Mouse (Mus musculus): ENCODE results near the gene Gm6356. TPM values are rescaled to one million over a fixed set of nuclear protein-coding genes. Genes with fewer than 3 reads are reported as not detected.
"Not testable (repeated sequence)": the region's sequence is repeated elsewhere in the genome, so short reads cannot be mapped to it uniquely, and the experiment has no call there.

The Gm6356 gene
- polyA plus RNA-seq (2012; rRNA removed), result not detected in 2 replicates

GRCm38 (mm10) chr14:6973718-6974117 lies at the start of gene Gm6356:
Gene Gm6356, minus strand, starts transcription at chr14:6973818.
- H3K27me3 ChIP-seq (ENCODE audit: control insufficient read depth, insufficient read depth, low read length); H3K4me1 ChIP-seq (ENCODE audit: control insufficient read depth, insufficient read depth, insufficient read length, low read length); H3K36me3 ChIP-seq (ENCODE audit: control insufficient read depth, insufficient read depth, low read length); H3K4me3 ChIP-seq (ENCODE audit: low read depth, low read length); H3K27ac ChIP-seq (ENCODE audit: insufficient read depth, low read depth, low read length): not testable (repeated sequence)
- WGBS, result 39% methylated on average over 1 of the region's 2 CpGs

Other genes starting within 250 kb of the Gm6356 start
- gene Gm3636, start 231.5 kb downstream of the Gm6356 start, polyA plus RNA-seq (2012; rRNA removed), result not detected in 2 replicates
- not detected in 2 replicates for gene Gm8362, start 199.4 kb downstream of the Gm6356 start, polyA plus RNA-seq (2012; rRNA removed)
- not detected in 2 replicates for gene Gm3642, start 133.5 kb downstream of the Gm6356 start, polyA plus RNA-seq (2012; rRNA removed)
- not detected in 2 replicates for gene Gm3667, start 83.9 kb downstream of the Gm6356 start, polyA plus RNA-seq (2012; rRNA removed)
- gene Gm10406, start 53.6 kb upstream of the Gm6356 start, polyA plus RNA-seq (2012; rRNA removed), result not detected in 2 replicates
- gene Gm3685, start 71.2 kb upstream of the Gm6356 start, polyA plus RNA-seq (2012; rRNA removed), result not detected in 2 replicates
- not detected in 2 replicates for gene Gm3696, start 126.8 kb upstream of the Gm6356 start, polyA plus RNA-seq (2012; rRNA removed)
- gene Gm6676, start 151.6 kb upstream of the Gm6356 start, polyA plus RNA-seq (2012; rRNA removed), result not detected in 2 replicates
- gene Gm3512, start 200.7 kb upstream of the Gm6356 start, polyA plus RNA-seq (2012; rRNA removed), result not detected in 2 replicates
- gene Gm16434, start 220.7 kb upstream of the Gm6356 start, polyA plus RNA-seq (2012; rRNA removed), result not detected in 2 replicates